Mouse (Mus musculus): ENCODE results near the gene Mthfr. TPM values are rescaled to one million over a fixed set of nuclear protein-coding genes. Genes with fewer than 3 reads are reported as not detected.

Mthfr gene
- total RNA-seq, 1 experiment from 2014 or later, result 5.9 TPM

Other genes with a start within 250 kb of the Mthfr start
- 40.0 and 50.5 TPM in 2 replicates for gene Zfp984, start 229.3 kb upstream of the Mthfr start, total RNA-seq (2017)
- gene Zfp933, start 190.7 kb upstream of the Mthfr start, total RNA-seq (2017), result 8.2 and 8.4 TPM in 2 replicates
- gene Miip, start 170.3 kb upstream of the Mthfr start, total RNA-seq (2017), result 23.4 and 50.9 TPM in 2 replicates
- gene Fv1, start 170.1 kb upstream of the Mthfr start, total RNA-seq (2017), result 17.2 and 25.1 TPM in 2 replicates
- 17.7 and 24.4 TPM in 2 replicates for gene Mfn2, start 134.4 kb upstream of the Mthfr start, total RNA-seq (2017)
- gene Plod1, start 102.3 kb upstream of the Mthfr start, total RNA-seq (2017), result 3.4 and 11.4 TPM in 2 replicates
- gene 2510039O18Rik, start 98.2 kb upstream of the Mthfr start, total RNA-seq (2017), result 30.4 and 34.6 TPM in 2 replicates
- gene Nppb, start 53.3 kb upstream of the Mthfr start, total RNA-seq (2017), result not detected in 2 replicates
- not detected in 2 replicates for gene Nppa, start 38.4 kb upstream of the Mthfr start, total RNA-seq (2017)
- 1.4 and 6.4 TPM in 2 replicates for gene Clcn6, start 256 bp upstream of the Mthfr start, total RNA-seq (2017)
- 23.6 and 31.2 TPM in 2 replicates for gene Agtrap, start 49.0 kb downstream of the Mthfr start, total RNA-seq (2017)
- gene Mad2l2, start 91.3 kb downstream of the Mthfr start, total RNA-seq (2017), result 8.4 and 17.2 TPM in 2 replicates
- 0.09 TPM in 1 of 2 replicates, not detected in the other for gene Draxin, start 91.6 kb downstream of the Mthfr start, total RNA-seq (2017)
- gene Fbxo6, start 113.1 kb downstream of the Mthfr start, total RNA-seq (2017), result 2.9 and 7.1 TPM in 2 replicates
- gene Fbxo44, start 121.4 kb downstream of the Mthfr start, total RNA-seq (2017), result 1.4 and 3.0 TPM in 2 replicates
- 0.27 TPM in 1 of 2 replicates, not detected in the other for gene Fbxo2, start 121.5 kb downstream of the Mthfr start, total RNA-seq (2017)
- not detected in 2 replicates for gene Disp3, start 248.9 kb downstream of the Mthfr start, total RNA-seq (2017)

Measured in common myeloid progenitor, adult 5-6 weeks (primary cell).